Comparison of ENCODE assay signal across 24 mouse cellular contexts in the genomic region with DNA sequence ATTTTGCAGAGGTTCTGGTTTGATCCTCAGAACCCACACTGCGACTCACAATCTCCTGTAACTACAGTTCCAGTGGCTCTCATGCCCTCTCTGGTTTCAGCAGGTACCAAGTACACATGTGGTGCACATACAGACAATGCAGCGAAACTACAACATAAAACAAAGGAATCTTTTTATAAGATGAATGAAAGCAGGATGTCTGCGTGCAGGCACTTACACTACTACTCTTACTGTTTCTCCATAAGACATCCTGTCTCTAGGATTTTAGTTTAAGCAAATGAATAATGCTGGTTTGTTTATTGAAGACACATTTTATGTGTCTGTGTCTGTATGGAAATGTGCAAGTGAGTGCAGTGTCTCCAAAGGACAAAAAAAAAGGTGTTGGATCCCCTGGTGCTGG. TPM values are rescaled to one million over a fixed set of nuclear protein-coding genes. Genes with fewer than 3 reads are reported as not detected.
"Had no signal": no experiment of that assay in that cellular context is flagged by ENCODE, and none has a peak within 500 bp of the region (broad histone marks: within the 10 kb centered on the region; RNA-seq: fewer than 3 reads in every experiment).

No protein-coding gene starts in this region.

- DNase-seq: kidney, adult 11 months; kidney, adult 8-10 months; kidney, postnatal 10 days; kidney, postnatal 36 days; layer of hippocampus, postnatal 36 days; liver; lung, adult 18-20 months; lung, postnatal 10 days; lung, postnatal 36 days; midbrain, embryonic 14.5 days; retina, postnatal 1 day; right cerebral cortex, postnatal 25 days; spleen, adult 18-20 months had no signal

- H3K4me3 ChIP-seq: intestine, embryonic 15.5 days; kidney, embryonic 15.5 days; left cerebral cortex, adult 2 months; limb, embryonic 10.5 days; limb, embryonic 13.5 days; liver, embryonic 12.5 days; liver, embryonic 15.5 days; lung, embryonic 15.5 days; megakaryocyte, embryonic 14.5 days; midbrain, embryonic 10.5 days; neural tube, embryonic 13.5 days had no signal

- H3K27ac ChIP-seq: intestine, embryonic 15.5 days; kidney, embryonic 15.5 days; left cerebral cortex, adult 2 months; limb, embryonic 10.5 days; limb, embryonic 13.5 days; liver, embryonic 12.5 days; liver, embryonic 15.5 days; lung, embryonic 15.5 days; midbrain, embryonic 10.5 days; neural tube, embryonic 13.5 days had no signal

RNA-seq across cellular contexts. Expression of a gene that starts 15.4 kb away (rescaled TPM):
- total RNA-seq: layer of hippocampus, postnatal 36 days; left cerebral cortex, adult 2 months had no signal
- polyA plus RNA-seq: liver, embryonic 12.5 days; midbrain, embryonic 14.5 days; neural tube, embryonic 13.5 days had no signal
